Mouse (Mus musculus): ENCODE data around the gene Ube3c. TPM values are rescaled to one million over a fixed set of nuclear protein-coding genes. Genes with fewer than 3 reads are reported as not detected.
A peak's percentile ranks its signal among the peaks of the same experiment; 100 is the strongest.
"Not testable (repeated sequence)": the region's sequence is repeated elsewhere in the genome, so short reads cannot be mapped to it uniquely, and the experiment has no call there.

Ube3c gene
- polyA plus RNA-seq, 1 experiment from 2014 or later = 12.0 TPM

DNA sequence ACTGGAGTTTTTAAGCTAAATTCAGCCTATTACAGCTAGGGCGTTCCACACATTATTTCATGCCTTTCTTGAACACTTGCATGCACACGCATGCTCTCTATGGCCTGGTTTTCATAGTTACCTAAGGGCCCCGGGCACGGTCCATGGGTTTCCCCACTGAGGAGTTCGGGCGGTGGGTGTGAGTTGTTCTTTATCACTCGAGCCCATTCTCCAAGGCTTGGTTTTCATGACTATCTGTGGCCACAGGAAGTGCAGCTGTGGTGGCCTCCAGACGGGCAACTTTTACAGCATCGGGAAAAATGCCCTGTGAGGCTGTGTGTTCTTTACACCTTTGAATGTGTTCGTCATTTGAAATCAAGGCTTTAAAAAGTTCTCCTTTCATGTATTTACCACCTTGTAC lies 56.6 kb downstream of the Ube3c start:
- Histone ChIP-seq H3K4me2 (peak overlapping the region; percentile 32; the same call in 1 of the 2 replicates), H3K4me1 (replicated peaks) (peaks cover 13% of the 10 kb centered on the region), H3K9ac (no peak overlapping the region), H3K36me3 (replicated peaks) (peaks cover 38% of the 10 kb centered on the region), H3K9me3 (replicated peaks) (no peaks in the 10 kb centered on the region), H3K4me3 (replicated peaks) (no peak overlapping the region), H3K27me3 (no peaks in the 10 kb centered on the region), H3K27ac (replicated peaks) (no peak overlapping the region; the same call in 1 of the 2 replicates)
- peak; percentile 63; the same call in 1 of the 2 replicates for ATAC-seq (ENCODE audit: insufficient read depth)
- 41% methylated on average over 10 of the region's 10 CpGs for WGBS (ENCODE audit: insufficient replicate concordance)

DNA sequence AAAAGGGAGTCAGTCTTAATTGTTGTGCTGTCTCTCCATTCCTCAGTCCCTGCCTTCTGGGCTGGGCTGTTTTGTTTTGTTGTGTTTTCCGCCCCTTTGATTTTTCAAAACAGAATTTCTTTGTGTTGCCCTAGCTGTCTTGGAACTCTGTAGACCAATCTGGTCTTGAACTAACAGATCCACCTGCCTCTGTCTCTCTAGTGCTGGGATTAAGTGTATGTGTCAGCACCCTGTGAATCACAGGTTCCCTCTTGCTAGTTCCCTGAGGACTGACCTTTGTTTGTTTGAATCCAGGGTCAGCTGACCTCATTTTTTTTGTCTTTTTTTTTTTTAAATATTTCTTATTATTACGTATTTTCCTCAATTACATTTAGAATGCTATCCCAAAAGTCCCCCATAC lies 60.9 kb downstream of the Ube3c start:
- no peak overlapping the region for H3K4me2 ChIP-seq
- no peak overlapping the region for H3K4me3 ChIP-seq (replicated peaks)
- H3K9ac ChIP-seq = no peak overlapping the region
- no peaks in the 10 kb centered on the region for H3K9me3 ChIP-seq (replicated peaks)
- peaks cover 11% of the 10 kb centered on the region for H3K4me1 ChIP-seq (replicated peaks)
- no peak overlapping the region for H3K27ac ChIP-seq (replicated peaks)
- H3K27me3 ChIP-seq = no peaks in the 10 kb centered on the region
- no peak for ATAC-seq (ENCODE audit: insufficient read depth)
- peaks cover 39% of the 10 kb centered on the region for H3K36me3 ChIP-seq (replicated peaks)
- WGBS (ENCODE audit: insufficient replicate concordance) = 80% methylated on average over 2 of the region's 2 CpGs

DNA sequence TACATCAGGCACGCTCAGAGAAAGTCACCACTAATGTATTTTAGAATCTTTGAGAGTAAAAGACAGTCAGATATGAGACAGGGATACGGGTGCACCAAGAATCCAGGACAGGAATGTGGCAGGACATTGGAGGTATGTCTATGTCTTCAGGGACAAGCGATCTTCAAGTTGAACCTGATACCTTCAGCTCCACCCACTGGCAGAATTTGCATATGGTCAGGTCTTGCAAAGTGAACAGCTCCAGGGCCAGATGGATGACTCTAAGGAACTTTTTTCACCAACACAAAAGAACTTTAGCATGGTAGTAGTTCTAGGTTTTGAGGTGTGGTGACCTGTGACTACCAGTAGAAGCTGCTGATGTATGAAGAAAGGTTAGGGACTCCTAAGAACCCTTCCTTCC lies 62.7 kb downstream of the Ube3c start:
- H3K36me3 ChIP-seq (replicated peaks) = peaks cover 42% of the 10 kb centered on the region
- ATAC-seq (ENCODE audit: insufficient read depth) = no peak
- no peak overlapping the region for H3K4me2 ChIP-seq
- 77% methylated on average over 3 of the region's 3 CpGs for WGBS (ENCODE audit: insufficient replicate concordance)
- H3K27ac ChIP-seq (replicated peaks) = no peak overlapping the region
- no peaks in the 10 kb centered on the region for H3K27me3 ChIP-seq
- no peaks in the 10 kb centered on the region for H3K9me3 ChIP-seq (replicated peaks)
- peaks cover 7% of the 10 kb centered on the region for H3K4me1 ChIP-seq (replicated peaks)
- no peak overlapping the region for H3K4me3 ChIP-seq (replicated peaks)
- no peak overlapping the region for H3K9ac ChIP-seq

DNA sequence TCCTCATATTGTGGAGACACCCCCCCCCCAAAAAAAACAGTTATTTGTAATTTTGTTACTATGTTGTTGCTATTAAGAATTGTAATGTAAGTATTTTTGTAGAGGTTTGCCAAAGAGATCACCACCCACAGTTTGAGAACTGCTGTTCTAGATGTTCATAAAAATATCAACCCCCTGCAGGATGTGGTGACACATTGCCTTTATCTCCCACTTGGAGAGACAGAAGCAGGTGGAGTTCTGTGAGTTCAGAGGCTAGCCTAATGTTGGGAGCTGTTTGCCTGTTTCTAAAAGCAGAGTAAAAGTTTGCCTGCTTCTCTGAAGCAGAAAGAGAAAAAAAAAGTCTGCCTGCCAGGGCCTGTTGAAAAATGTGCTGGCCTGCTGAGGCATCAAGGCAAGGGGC lies 67.3 kb downstream of the Ube3c start:
- H3K36me3 ChIP-seq (replicated peaks) = peaks cover 58% of the 10 kb centered on the region
- H3K27me3 ChIP-seq = no peaks in the 10 kb centered on the region

DNA sequence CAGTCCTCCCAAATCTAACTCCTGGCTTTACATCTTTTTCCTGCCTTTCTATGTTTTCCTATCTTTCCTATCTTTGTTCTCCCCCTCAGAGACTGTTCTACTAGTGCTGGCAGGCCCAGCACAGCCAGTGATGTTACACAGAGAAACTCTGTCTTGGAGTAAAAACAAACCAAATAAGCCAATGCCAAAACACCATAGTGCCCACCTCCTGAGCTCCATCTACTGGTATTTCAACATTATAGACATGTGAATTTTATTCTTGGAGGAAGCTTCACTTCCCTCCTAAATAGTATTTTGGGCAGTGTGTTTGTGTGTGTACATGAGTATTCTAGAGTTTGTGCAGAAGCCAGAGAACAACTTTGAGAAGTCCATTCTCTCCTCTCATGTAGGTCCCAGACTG lies 67.8 kb downstream of the Ube3c start:
- no peaks in the 10 kb centered on the region for H3K9me3 ChIP-seq (replicated peaks)

More for the DNA sequence above, 67.3 kb downstream of the Ube3c start:
- Histone ChIP-seq H3K4me2 (no peak overlapping the region), H3K27ac (replicated peaks) (no peak overlapping the region; the same call in 1 of the 2 replicates), H3K9me3 (replicated peaks) (no peaks in the 10 kb centered on the region), H3K9ac (no peak overlapping the region), H3K4me3 (replicated peaks) (no peak overlapping the region), H3K4me1 (replicated peaks) (peaks cover 10% of the 10 kb centered on the region)
- peak; percentile 65 for ATAC-seq (ENCODE audit: insufficient read depth)

DNA sequence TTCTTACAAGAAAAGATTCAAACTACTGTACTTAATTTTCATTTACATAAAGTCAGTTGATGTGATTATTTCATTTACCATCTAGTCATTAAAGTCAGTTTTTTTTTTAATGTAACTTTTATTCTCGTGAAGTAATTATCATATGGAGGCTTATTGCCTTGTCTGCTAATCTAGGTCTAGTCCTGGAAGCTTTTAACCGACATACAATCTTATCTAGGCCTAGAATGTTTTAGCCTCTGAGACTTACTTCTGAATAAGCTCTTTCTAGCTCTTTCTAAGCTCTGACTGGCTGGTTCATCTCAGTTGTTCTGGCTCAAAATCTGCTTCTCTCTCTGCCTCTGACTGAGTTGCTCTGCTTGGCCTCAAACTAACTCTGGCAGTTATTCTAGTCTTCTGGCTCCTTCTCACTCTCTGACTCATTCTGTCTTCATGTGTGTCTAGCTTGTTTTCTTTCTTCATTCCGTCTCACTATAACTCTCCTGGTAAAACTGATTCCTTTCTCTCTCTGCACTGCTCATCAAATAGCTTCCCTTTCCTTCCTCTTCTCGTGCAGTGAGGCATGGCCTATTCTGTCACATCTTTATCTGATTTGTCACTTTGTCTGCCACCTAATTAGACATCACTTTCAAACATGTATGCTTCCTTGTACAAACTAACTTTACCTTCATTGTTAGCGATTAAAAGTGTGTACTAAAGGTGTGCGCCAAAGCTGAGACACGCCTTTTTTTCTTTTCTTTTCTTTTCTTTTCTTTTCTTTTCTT lies 72.3 kb downstream of the Ube3c start:
- no peak for ATAC-seq (ENCODE audit: insufficient read depth)
- H3K9ac ChIP-seq = no peak overlapping the region
- H3K4me2 ChIP-seq = no peak overlapping the region
- 61% methylated on average over 7 of the region's 7 CpGs for WGBS (ENCODE audit: insufficient replicate concordance)
- no peak overlapping the region for H3K4me3 ChIP-seq (replicated peaks)
- no peaks in the 10 kb centered on the region for H3K27me3 ChIP-seq
- no peaks in the 10 kb centered on the region for H3K9me3 ChIP-seq (replicated peaks)
- peaks cover 7% of the 10 kb centered on the region for H3K4me1 ChIP-seq (replicated peaks)
- H3K36me3 ChIP-seq (replicated peaks) = peaks cover 40% of the 10 kb centered on the region
- no peak overlapping the region for H3K27ac ChIP-seq (replicated peaks)

More for the DNA sequence above, 67.8 kb downstream of the Ube3c start:
- Histone ChIP-seq H3K4me1 (replicated peaks) (peaks cover 10% of the 10 kb centered on the region), H3K27me3 (no peaks in the 10 kb centered on the region), H3K4me3 (replicated peaks) (no peak overlapping the region), H3K9ac (no peak overlapping the region), H3K4me2 (no peak overlapping the region), H3K36me3 (replicated peaks) (peaks cover 57% of the 10 kb centered on the region), H3K27ac (replicated peaks) (no peak overlapping the region)
- no peak for ATAC-seq (ENCODE audit: insufficient read depth)

DNA sequence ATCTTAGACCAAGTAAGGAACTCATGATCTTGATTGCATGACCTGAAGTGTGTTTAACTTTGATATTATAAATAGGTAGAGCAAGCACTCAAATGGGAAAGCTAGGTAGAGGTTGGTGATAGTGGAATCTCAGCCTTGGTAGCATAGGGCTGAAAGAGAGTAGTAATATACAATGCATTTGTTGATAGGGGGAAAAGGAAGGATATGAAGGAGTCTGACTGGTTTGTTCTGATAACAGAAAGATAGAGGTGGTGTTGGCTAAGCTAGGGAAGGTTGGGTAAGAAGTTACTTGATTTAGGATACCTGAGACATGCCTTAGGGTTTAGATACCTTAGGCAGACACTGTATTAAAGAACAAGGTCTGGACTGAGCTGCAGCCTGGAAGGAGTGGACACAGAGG lies 82.7 kb downstream of the Ube3c start:
- no peaks in the 10 kb centered on the region for H3K27me3 ChIP-seq
- no peaks in the 10 kb centered on the region for H3K4me1 ChIP-seq (replicated peaks)
- ATAC-seq (ENCODE audit: insufficient read depth) = no peak
- no peak overlapping the region for H3K4me3 ChIP-seq (replicated peaks)
- no peak overlapping the region for H3K9ac ChIP-seq
- no peaks in the 10 kb centered on the region for H3K9me3 ChIP-seq (replicated peaks)
- H3K36me3 ChIP-seq (replicated peaks) = peaks cover 34% of the 10 kb centered on the region
- no peak overlapping the region for H3K27ac ChIP-seq (replicated peaks)
- H3K4me2 ChIP-seq = no peak overlapping the region

DNA sequence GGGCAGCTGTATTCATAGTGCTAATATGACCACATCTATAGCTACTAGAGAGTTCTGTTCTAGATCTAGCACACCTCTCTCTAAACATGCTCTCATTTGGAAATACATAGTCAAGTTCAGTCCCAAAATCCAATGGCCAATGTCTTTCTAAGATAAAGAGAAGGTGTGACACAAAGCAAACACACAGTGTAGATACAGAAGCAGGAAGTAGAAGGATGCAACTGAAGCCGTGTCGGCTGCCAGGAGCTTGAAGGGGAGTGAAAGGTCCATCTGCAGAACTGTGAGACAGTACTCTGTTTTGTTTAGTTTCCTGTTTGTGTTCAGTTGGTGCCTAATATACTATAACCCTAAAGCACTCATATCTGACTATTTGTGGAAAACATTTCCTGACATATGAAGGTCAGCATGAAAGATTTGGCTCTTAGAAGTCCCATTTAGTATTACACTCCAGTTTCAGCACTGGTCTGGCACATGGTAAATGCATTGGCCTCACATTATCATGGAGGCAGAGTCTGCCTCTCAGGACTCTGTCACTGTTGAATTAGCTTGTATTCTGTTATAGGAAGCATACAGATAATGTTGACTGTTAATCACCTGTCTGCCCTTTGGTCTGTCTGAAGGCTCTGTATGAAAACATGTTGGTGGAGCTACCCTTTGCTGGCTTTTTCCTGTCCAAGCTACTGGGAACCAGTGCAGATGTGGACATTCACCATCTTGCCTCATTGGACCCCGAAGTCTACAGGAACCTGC lies 88.7 kb downstream of the Ube3c start:
- H3K4me3 ChIP-seq (replicated peaks) = no peak overlapping the region
- H3K9ac ChIP-seq = no peak overlapping the region
- peaks cover 47% of the 10 kb centered on the region for H3K36me3 ChIP-seq (replicated peaks)
- no peaks in the 10 kb centered on the region for H3K9me3 ChIP-seq (replicated peaks)
- no peak for ATAC-seq (ENCODE audit: insufficient read depth)
- no peak overlapping the region for H3K27ac ChIP-seq (replicated peaks)
- no peaks in the 10 kb centered on the region for H3K27me3 ChIP-seq
- no peak overlapping the region for H3K4me2 ChIP-seq
- WGBS (ENCODE audit: insufficient replicate concordance) = 75% methylated on average over 3 of the region's 3 CpGs
- no peaks in the 10 kb centered on the region for H3K4me1 ChIP-seq (replicated peaks)

DNA sequence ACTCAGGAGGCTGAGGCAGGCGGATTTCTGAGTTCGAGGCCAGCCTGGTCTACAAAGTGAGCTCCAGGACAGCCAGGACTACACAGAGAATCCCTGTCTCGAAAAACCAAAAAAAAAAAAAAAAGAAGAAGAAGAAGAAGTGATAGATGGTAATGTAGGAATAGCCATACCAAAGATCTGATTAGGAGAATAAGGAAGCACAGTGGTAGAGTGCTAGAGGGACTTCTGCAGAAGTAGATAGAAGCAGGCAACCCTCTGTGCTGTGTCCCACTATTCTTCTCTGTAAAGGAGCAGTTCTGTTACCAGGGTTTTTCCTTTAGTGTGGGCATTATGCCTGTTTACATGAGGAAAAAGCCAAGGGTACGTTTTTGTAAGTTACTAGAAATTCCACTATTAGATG lies 92.2 kb downstream of the Ube3c start:
- not testable (repeated sequence) for H3K4me2 ChIP-seq; H3K27ac ChIP-seq (replicated peaks); H3K4me3 ChIP-seq (replicated peaks); H3K4me1 ChIP-seq (replicated peaks); H3K27me3 ChIP-seq; H3K9me3 ChIP-seq (replicated peaks); H3K9ac ChIP-seq; ATAC-seq (ENCODE audit: insufficient read depth)
- 76% methylated on average over 4 of the region's 4 CpGs for WGBS (ENCODE audit: insufficient replicate concordance)
- H3K36me3 ChIP-seq (replicated peaks) = peaks cover 69% of the 10 kb centered on the region

DNA sequence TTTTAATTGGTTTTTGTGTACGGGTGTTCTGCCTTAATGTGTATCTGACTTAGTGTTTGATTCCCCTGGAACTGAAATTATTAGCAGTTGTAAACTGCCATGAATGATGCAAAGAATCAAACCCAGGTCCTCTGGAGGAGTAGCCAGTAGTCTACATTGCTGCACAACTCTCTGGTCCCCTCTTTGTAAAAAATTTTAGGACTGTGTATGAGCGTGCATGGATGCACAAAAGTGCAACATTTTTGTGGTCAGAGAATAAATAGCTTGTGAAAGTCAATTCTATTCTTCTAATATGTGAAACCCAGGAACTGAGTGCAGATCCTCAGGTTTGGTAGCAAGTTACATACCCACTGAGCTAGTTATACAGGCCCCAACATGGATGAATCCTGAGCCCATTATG lies 96.3 kb downstream of the Ube3c start:
- 78% methylated on average over 2 of the region's 2 CpGs for WGBS (ENCODE audit: insufficient replicate concordance)
- Histone ChIP-seq H3K4me1 (replicated peaks) (no peaks in the 10 kb centered on the region), H3K4me2 (no peak overlapping the region), H3K27me3 (no peaks in the 10 kb centered on the region), H3K27ac (replicated peaks) (no peak overlapping the region), H3K36me3 (replicated peaks) (peaks cover 72% of the 10 kb centered on the region), H3K9me3 (replicated peaks) (no peaks in the 10 kb centered on the region), H3K9ac (no peak overlapping the region), H3K4me3 (replicated peaks) (no peak overlapping the region)
- ATAC-seq (ENCODE audit: insufficient read depth) = no peak

DNA sequence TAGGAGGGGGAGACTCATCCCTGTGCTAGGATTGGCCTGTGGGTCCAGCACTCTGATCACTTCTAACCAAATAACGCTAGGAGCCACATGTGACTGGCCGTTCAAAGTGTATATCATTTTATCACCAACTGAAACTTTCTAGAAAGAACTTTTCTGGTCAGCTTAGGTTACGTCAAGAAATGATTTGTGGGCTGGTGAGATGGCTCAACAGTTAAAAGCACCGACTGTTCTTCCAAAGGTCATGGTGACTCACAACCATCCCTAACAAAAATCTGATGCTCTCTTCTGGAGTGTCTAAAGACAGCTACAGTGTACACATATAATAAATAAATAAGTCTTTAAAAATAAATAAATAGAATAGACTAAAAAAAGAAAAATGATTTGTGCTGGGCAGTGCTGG lies 103.5 kb downstream of the Ube3c start:
- Histone ChIP-seq H3K4me3 (replicated peaks) (no peak overlapping the region), H3K36me3 (replicated peaks) (peaks cover 78% of the 10 kb centered on the region)
- WGBS (ENCODE audit: insufficient replicate concordance) = 79% methylated on average over 4 of the region's 4 CpGs

More for the DNA sequence above, 103.5 kb downstream of the Ube3c start:
- no peaks in the 10 kb centered on the region for H3K27me3 ChIP-seq
- H3K9me3 ChIP-seq (replicated peaks) = no peaks in the 10 kb centered on the region
- H3K4me2 ChIP-seq = no peak overlapping the region
- no peak overlapping the region for H3K9ac ChIP-seq
- H3K27ac ChIP-seq (replicated peaks) = no peak overlapping the region
- no peak for ATAC-seq (ENCODE audit: insufficient read depth)
- no peaks in the 10 kb centered on the region for H3K4me1 ChIP-seq (replicated peaks)
